Mouse (Mus musculus) testis, adult 2 months (tissue): ENCODE results near the gene Snd1.

ENCODE experiments used
- CTCF ChIP-seq: fragments of 200-500 bp; IDR thresholded peaks from 2 replicates; pipeline ENCODE4 v1.5.1; 2012; ENCODE audit warnings: low read depth, mild to moderate bottlenecking, inconsistent platforms, low read length, moderate library complexity; ENCODE audit not compliant: control insufficient read depth, insufficient read depth, insufficient replicate concordance
- POLR2A ChIP-seq: fragments of 200-500 bp; IDR thresholded peaks from 2 replicates; pipeline ENCODE4 v1.6.1; 2012; ENCODE audit warnings: low read depth, mild to moderate bottlenecking, inconsistent platforms, low read length, moderate library complexity; ENCODE audit not compliant: control insufficient read depth

DNA sequence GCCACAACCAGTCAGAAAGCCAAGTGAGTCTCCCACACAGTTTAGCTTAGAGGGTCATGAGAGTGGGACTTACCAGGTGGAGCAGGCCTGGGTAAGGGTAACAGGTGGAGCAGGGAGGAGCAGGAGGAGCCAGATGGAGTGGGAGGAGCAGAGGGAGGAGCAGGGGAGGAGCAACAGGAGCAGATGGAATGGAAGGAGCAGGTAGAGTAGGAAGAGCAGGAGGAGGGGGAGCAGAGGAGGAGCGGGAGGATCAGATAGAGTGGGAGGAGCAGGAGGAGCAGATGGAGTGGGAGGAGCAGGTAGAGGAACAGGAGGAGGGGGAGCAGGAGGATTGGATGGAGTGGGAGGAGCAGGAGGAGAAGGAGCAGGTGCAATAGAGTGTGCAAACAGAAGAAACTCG lies 427.6 kb downstream of the Snd1 start:
- TF ChIP-seq POLR2A, result no peak
- TF ChIP-seq CTCF, result no peak
